17 mouse cellular contexts compared by ENCODE assay signal in the genomic region with DNA sequence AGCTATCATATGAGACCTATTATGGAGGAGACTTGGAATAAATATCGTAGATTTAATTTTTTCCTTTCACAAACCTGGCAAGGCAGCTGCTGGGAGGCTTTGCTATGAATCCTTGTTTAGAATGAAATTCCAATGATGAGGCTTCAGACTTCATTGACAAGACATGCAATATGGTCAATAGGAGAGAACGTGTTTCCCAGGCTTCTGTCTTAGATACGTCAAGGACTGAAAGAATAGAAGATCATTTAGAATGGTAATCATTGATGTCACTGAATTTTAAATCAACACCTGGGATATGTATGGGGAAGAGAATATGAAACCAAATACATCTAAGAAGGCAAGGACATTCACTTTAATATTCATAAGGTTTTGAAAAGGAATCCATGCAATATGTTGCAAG.
"Had no signal": no experiment of that assay in that cellular context is flagged by ENCODE, and none has a peak within 500 bp of the region (broad histone marks: within the 10 kb centered on the region; RNA-seq: fewer than 3 reads in every experiment).

No protein-coding gene starts in this region.

- H3K4me1 ChIP-seq: lung, embryonic 15.5 days; megakaryocyte, embryonic 14.5 days; midbrain, embryonic 13.5 days; midbrain, embryonic 15.5 days; neural tube, embryonic 12.5 days; stomach, embryonic 15.5 days had no signal

- H3K27ac ChIP-seq: lung, embryonic 15.5 days; macrophage; midbrain, embryonic 13.5 days; midbrain, embryonic 15.5 days; neural tube, embryonic 12.5 days; stomach, embryonic 15.5 days; stomach, postnatal 0 days had no signal

- H3K36me3 ChIP-seq: lung, embryonic 15.5 days; midbrain, embryonic 13.5 days; midbrain, embryonic 15.5 days; neural tube, embryonic 12.5 days; stomach, embryonic 15.5 days had no signal

- DNase-seq: lung, adult 2 months; lung, postnatal 14 days; lung, postnatal 36 days; right cerebral cortex, postnatal 14 days; thymus, adult 2 months; thymus, postnatal 25 days; thymus, postnatal 4 days had no signal

- H3K9ac ChIP-seq: lung, embryonic 15.5 days; midbrain, embryonic 13.5 days; midbrain, embryonic 15.5 days; neural tube, embryonic 12.5 days; stomach, embryonic 15.5 days had no signal

- H3K27me3 ChIP-seq: lung, embryonic 15.5 days; megakaryocyte, embryonic 14.5 days; midbrain, embryonic 13.5 days; midbrain, embryonic 15.5 days; neural tube, embryonic 12.5 days; stomach, embryonic 15.5 days had no signal

- ATAC-seq: lung, postnatal 0 days; midbrain, embryonic 13.5 days; midbrain, embryonic 15.5 days had no signal

- H3K4me3 ChIP-seq: lung, embryonic 15.5 days; megakaryocyte, embryonic 14.5 days; midbrain, embryonic 13.5 days; midbrain, embryonic 15.5 days; neural tube, embryonic 12.5 days; stomach, embryonic 15.5 days had no signal

- H3K4me2 ChIP-seq: lung, embryonic 15.5 days; midbrain, embryonic 11.5 days; midbrain, embryonic 13.5 days; midbrain, embryonic 15.5 days; neural tube, embryonic 12.5 days; stomach, embryonic 15.5 days had no signal

- H3K9me3 ChIP-seq: lung, embryonic 15.5 days; megakaryocyte, embryonic 14.5 days; midbrain, embryonic 13.5 days; midbrain, embryonic 15.5 days; neural tube, embryonic 12.5 days; stomach, embryonic 15.5 days had no signal
